8 mouse cellular contexts compared by ENCODE assay signal in genomic region chr2:48539465-48540055, GRCm38 (mm10).
DNase-seq lines count a peak whose midpoint lies in the region; ATAC-seq and TF ChIP-seq lines count a peak whose summit lies in the region.

No protein-coding gene starts in this region.

- H3K27ac ChIP-seq in forebrain, postnatal 0 days (ENCODE audit: low read depth, low read length), result no peak overlapping the region; the same call in 1 of the 2 replicates
- H3K27ac ChIP-seq in midbrain, embryonic 11.5 days (ENCODE audit: low read depth, low read length), result no peak overlapping the region; the same call in 1 of the 2 replicates

- H3K9ac ChIP-seq in forebrain, postnatal 0 days, result no peak overlapping the region
- no peak overlapping the region for H3K9ac ChIP-seq in midbrain, embryonic 11.5 days (ENCODE audit: low read length)

- H3K4me1 ChIP-seq in forebrain, postnatal 0 days (ENCODE audit: insufficient read depth), result peaks cover 4% of the 10 kb centered on the region; the same call in 1 of the 2 replicates
- H3K4me1 ChIP-seq in midbrain, embryonic 11.5 days (ENCODE audit: control insufficient read depth, insufficient read depth, low read length), result peaks cover 4% of the 10 kb centered on the region; the same call in 1 of the 2 replicates

- no peak overlapping the region for H3K4me3 ChIP-seq in forebrain, postnatal 0 days (ENCODE audit: low read depth, low read length)
- no peak overlapping the region for H3K4me3 ChIP-seq in midbrain, embryonic 11.5 days (ENCODE audit: low read depth, low read length)

- H3K36me3 ChIP-seq in forebrain, postnatal 0 days (ENCODE audit: insufficient read depth), result no peaks in the 10 kb centered on the region
- no peaks in the 10 kb centered on the region for H3K36me3 ChIP-seq in midbrain, embryonic 11.5 days (ENCODE audit: control insufficient read depth, insufficient read depth, low read length)

- no peaks in the 10 kb centered on the region for H3K9me3 ChIP-seq in forebrain, postnatal 0 days (ENCODE audit: low read length)
- H3K9me3 ChIP-seq in midbrain, embryonic 11.5 days (ENCODE audit: control insufficient read depth, low read length), result no peaks in the 10 kb centered on the region

- TF ChIP-seq CTCF in forebrain, postnatal 0 days (IDR thresholded peaks at IDR 0.05; ENCODE audit: low read depth), result no peak

- ATAC-seq in forebrain, postnatal 0 days, result peak; percentile 20
- ATAC-seq in midbrain, embryonic 11.5 days (ENCODE audit: low FRiP score), result no peak; the same call in 1 of the 2 replicates

- peak; percentile 74 for DNase-seq in gastrocnemius, adult 18-20 months (ENCODE audit: low spot score)
- DNase-seq in gastrocnemius, postnatal 10 days, result no peak
- peak; percentile 39 for DNase-seq in forebrain, postnatal 0 days
- DNase-seq in kidney, adult 11 months, result peak; percentile 67
- peak; percentile 87 for DNase-seq in midbrain, embryonic 11.5 days (ENCODE audit: low spot score, missing footprints)
- DNase-seq in urinary bladder, postnatal 25 days (ENCODE audit: low spot score), result no peak
- no peak for DNase-seq in thymus, postnatal 4 days
- DNase-seq in urinary bladder, adult 18-20 months (ENCODE audit: low spot score in 2 of 2), result no peak

- WGBS in forebrain, postnatal 0 days, result 42% methylated on average over 4 of the region's 4 CpGs
- WGBS in midbrain, embryonic 11.5 days, result 67% methylated on average over 4 of the region's 4 CpGs

- no peaks in the 10 kb centered on the region for H3K27me3 ChIP-seq in forebrain, postnatal 0 days (ENCODE audit: insufficient read depth, low read length)
- H3K27me3 ChIP-seq in midbrain, embryonic 11.5 days (ENCODE audit: control insufficient read depth, insufficient read depth, low read length), result no peaks in the 10 kb centered on the region

- peak overlapping the region; percentile 45; the same call in 1 of the 2 replicates for H3K4me2 ChIP-seq in forebrain, postnatal 0 days (ENCODE audit: low read depth)
- H3K4me2 ChIP-seq in midbrain, embryonic 11.5 days, result no peak overlapping the region

Comparison
In these comparisons a context has a peak if more than half of its experiments do, and no peak if none do; other contexts are left out.
1. DNase-seq: peak in gastrocnemius, adult 18-20 months (single experiment), forebrain, postnatal 0 days (single experiment), kidney, adult 11 months (single experiment) and midbrain, embryonic 11.5 days (single experiment); none in gastrocnemius, postnatal 10 days (single experiment), urinary bladder, postnatal 25 days (single experiment), thymus, postnatal 4 days (single experiment) and urinary bladder, adult 18-20 months (0 of 2).